Mouse (Mus musculus) heart, embryonic 15.5 days (tissue): ENCODE results near the gene 2810006K23Rik. TPM values are rescaled to one million over a fixed set of nuclear protein-coding genes. Genes with fewer than 3 reads are reported as not detected.
"Not testable (repeated sequence)": the region's sequence is repeated elsewhere in the genome, so short reads cannot be mapped to it uniquely, and the experiment has no call there.

Source experiments
- ATAC-seq: fragments of 200-750 bp; cut with Nextera tagmentation; replicated peaks from 2 replicates; pipeline ENCODE4 v1.8.0; 2017; ENCODE audit warnings: low read depth, moderate TSS enrichment; ENCODE audit not compliant: insufficient number of reproducible peaks, insufficient read depth, low FRiP score
- H3K27ac ChIP-seq: fragments of 300-500 bp; sonication (generic); 2 replicates; pipeline ENCODE4 v1.5.1; 2015; ENCODE audit warnings: mild to moderate bottlenecking, inconsistent platforms
- H3K27me3 ChIP-seq: fragments of 300-500 bp; sonication (generic); 2 replicates; pipeline ENCODE4 v1.6.1; 2015; ENCODE audit warnings: inconsistent platforms
- H3K36me3 ChIP-seq: fragments of 300-500 bp; sonication (generic); 2 replicates; pipeline ENCODE4 v1.6.1; 2015; ENCODE audit warnings: mild to moderate bottlenecking, inconsistent platforms
- H3K4me1 ChIP-seq: fragments of 300-500 bp; sonication (generic); replicated peaks from 2 replicates; pipeline ENCODE4 v1.6.1; 2015; ENCODE audit warnings: inconsistent platforms
- H3K4me2 ChIP-seq: fragments of 300-500 bp; sonication (generic); 2 replicates; pipeline ENCODE4 v1.6.1; 2015; ENCODE audit warnings: inconsistent platforms, mild to moderate bottlenecking, moderate library complexity
- H3K4me3 ChIP-seq: fragments of 300-500 bp; sonication (generic); 2 replicates; pipeline ENCODE4 v1.5.1; 2015; ENCODE audit warnings: mild to moderate bottlenecking, inconsistent platforms
- H3K9ac ChIP-seq: fragments of 300-500 bp; sonication (generic); 2 replicates; pipeline ENCODE4 v1.6.1; 2015; ENCODE audit warnings: mild to moderate bottlenecking, inconsistent platforms
- H3K9me3 ChIP-seq: fragments of 300-500 bp; sonication (generic); replicated peaks from 2 replicates; pipeline ENCODE4 v1.6.1; 2016; ENCODE audit warnings: inconsistent platforms
- WGBS: fragments of 180-500 bp; shearing (Covaris S2); methylation state at CpG from one replicate; pipeline ENCODE4 v1.1.7; 2015; ENCODE audit warnings: mixed read lengths; 5-methylcytosine and 5-hydroxymethylcytosine counted together
- polyA plus RNA-seq: library from polyadenylated mRNA; unstranded; fragments of >200 nt; fragmentation: Nextera tagmentation; extraction: Ambion mirVana; gene quantifications from 2 replicates; pipeline ENCODE4 v1.2.1, GENCODE M21; 2015

Gene 2810006K23Rik
- polyA plus RNA-seq, 1 experiment from 2014 or later, result 19.0 TPM

GRCm38 (mm10) chr5:124359641-124360040 lies 31.8 kb downstream of the 2810006K23Rik start:
- Histone ChIP-seq H3K27me3 (no peaks in the 10 kb centered on the region), H3K36me3 (no peaks in the 10 kb centered on the region), H3K4me2 (no peak overlapping the region), H3K4me1 (peaks cover 2% of the 10 kb centered on the region; the same call in 1 of the 2 replicates), H3K9me3 (no peaks in the 10 kb centered on the region), H3K9ac (no peak overlapping the region), H3K27ac (no peak overlapping the region), H3K4me3 (no peak overlapping the region)
- no peak for ATAC-seq
- 75% methylated on average over 2 of the region's 2 CpGs for WGBS

GRCm38 (mm10) chr5:124362982-124363381 lies 35.1 kb downstream of the 2810006K23Rik start, which contains the start of gene Cdk2ap1:
Gene Cdk2ap1, minus strand, starts transcription at chr5:124363082.
- 92% methylated on average over 5 of the region's 5 CpGs for WGBS
- H3K4me3 ChIP-seq, H3K4me2 ChIP-seq: not testable (repeated sequence)

GRCm38 (mm10) chr5:124364173-124364918 lies 36.5 kb downstream of the 2810006K23Rik start:
- 87% methylated on average over 6 of the region's 6 CpGs for WGBS
- H3K36me3 ChIP-seq, result peaks cover 15% of the 10 kb centered on the region
- no peaks in the 10 kb centered on the region for H3K9me3 ChIP-seq
- H3K27me3 ChIP-seq, result no peaks in the 10 kb centered on the region
- no peaks in the 10 kb centered on the region for H3K4me1 ChIP-seq
- H3K4me3 ChIP-seq, result no peak overlapping the region
- H3K27ac ChIP-seq, result no peak overlapping the region
- H3K9ac ChIP-seq, result no peak overlapping the region
- ATAC-seq, result no peak
- no peak overlapping the region for H3K4me2 ChIP-seq

More at GRCm38 (mm10) chr5:124362982-124363381, 35.1 kb downstream of the 2810006K23Rik start, which contains the start of gene Cdk2ap1:
- not testable (repeated sequence) for H3K4me1 ChIP-seq, H3K27me3 ChIP-seq, H3K27ac ChIP-seq, ATAC-seq, H3K9me3 ChIP-seq, H3K36me3 ChIP-seq, H3K9ac ChIP-seq

GRCm38 (mm10) chr5:124365754-124366153 lies 37.9 kb downstream of the 2810006K23Rik start:
- no peak overlapping the region for H3K4me3 ChIP-seq
- H3K4me2 ChIP-seq, result no peak overlapping the region
- H3K36me3 ChIP-seq, result peaks cover 28% of the 10 kb centered on the region
- ATAC-seq, result no peak
- no peaks in the 10 kb centered on the region for H3K27me3 ChIP-seq
- WGBS, result 90% methylated on average over 2 of the region's 2 CpGs
- no peak overlapping the region for H3K27ac ChIP-seq
- H3K9ac ChIP-seq, result no peak overlapping the region
- no peaks in the 10 kb centered on the region for H3K4me1 ChIP-seq
- H3K9me3 ChIP-seq, result no peaks in the 10 kb centered on the region

- no peak overlapping the region for H3K4me3 ChIP-seq
- H3K9me3 ChIP-seq, result no peaks in the 10 kb centered on the region
- H3K27ac ChIP-seq, result no peak overlapping the region
- peaks cover 38% of the 10 kb centered on the region for H3K36me3 ChIP-seq
- H3K9ac ChIP-seq, result no peak overlapping the region
- H3K4me2 ChIP-seq, result no peak overlapping the region
- ATAC-seq, result no peak
- H3K4me1 ChIP-seq, result no peaks in the 10 kb centered on the region
- no peaks in the 10 kb centered on the region for H3K27me3 ChIP-seq
- 66% methylated on average over 3 of the region's 3 CpGs for whole genome bisulfite sequencing
Observed at GRCm38 (mm10) chr5:124366721-124367120, 38.8 kb downstream of the 2810006K23Rik start.

GRCm38 (mm10) chr5:124374298-124374697 lies 46.4 kb downstream of the 2810006K23Rik start:
- H3K27me3 ChIP-seq, result no peaks in the 10 kb centered on the region
- H3K4me1 ChIP-seq, result no peaks in the 10 kb centered on the region
- H3K9ac ChIP-seq, result no peak overlapping the region
- no peak for ATAC-seq
- no peak overlapping the region for H3K27ac ChIP-seq
- H3K4me3 ChIP-seq, result no peak overlapping the region
- H3K9me3 ChIP-seq, result no peaks in the 10 kb centered on the region
- no peak overlapping the region for H3K4me2 ChIP-seq
- WGBS, result 97% methylated on average over 7 of the region's 7 CpGs
- peaks cover 83% of the 10 kb centered on the region for H3K36me3 ChIP-seq

GRCm38 (mm10) chr5:124376401-124376800 lies 48.5 kb downstream of the 2810006K23Rik start:
- no peak overlapping the region for H3K4me2 ChIP-seq
- H3K36me3 ChIP-seq, result peaks cover 81% of the 10 kb centered on the region
- H3K4me3 ChIP-seq, result no peak overlapping the region
- H3K9me3 ChIP-seq, result no peaks in the 10 kb centered on the region
- H3K9ac ChIP-seq, result no peak overlapping the region
- H3K4me1 ChIP-seq, result no peaks in the 10 kb centered on the region
- H3K27me3 ChIP-seq, result no peaks in the 10 kb centered on the region
- WGBS, result 83% methylated on average over 1 of the region's 1 CpGs
- H3K27ac ChIP-seq, result no peak overlapping the region
- ATAC-seq, result no peak

GRCm38 (mm10) chr5:124377149-124377548 lies 49.3 kb downstream of the 2810006K23Rik start:
- Histone ChIP-seq H3K4me1 (no peaks in the 10 kb centered on the region), H3K36me3 (peaks cover 81% of the 10 kb centered on the region), H3K4me3 (no peak overlapping the region), H3K27ac (no peak overlapping the region), H3K27me3 (no peaks in the 10 kb centered on the region), H3K4me2 (no peak overlapping the region), H3K9me3 (no peaks in the 10 kb centered on the region), H3K9ac (no peak overlapping the region)
- WGBS, result 85% methylated on average over 4 of the region's 4 CpGs
- no peak for ATAC-seq

GRCm38 (mm10) chr5:124380121-124380520 lies 52.2 kb downstream of the 2810006K23Rik start:
- H3K4me2 ChIP-seq, result no peak overlapping the region
- WGBS, result 76% methylated on average over 1 of the region's 1 CpGs
- H3K4me3 ChIP-seq, result no peak overlapping the region
- H3K27ac ChIP-seq, result no peak overlapping the region
- H3K36me3 ChIP-seq, result peaks cover 83% of the 10 kb centered on the region
- no peak overlapping the region for H3K9ac ChIP-seq
- no peak for ATAC-seq
- no peaks in the 10 kb centered on the region for H3K27me3 ChIP-seq
- no peaks in the 10 kb centered on the region for H3K9me3 ChIP-seq
- no peaks in the 10 kb centered on the region for H3K4me1 ChIP-seq

GRCm38 (mm10) chr5:124387932-124388331 lies 60.0 kb downstream of the 2810006K23Rik start:
- Histone ChIP-seq H3K27ac (no peak overlapping the region), H3K4me2 (no peak overlapping the region), H3K9ac (no peak overlapping the region), H3K4me3 (no peak overlapping the region), H3K9me3 (no peaks in the 10 kb centered on the region), H3K27me3 (no peaks in the 10 kb centered on the region), H3K36me3 (peaks cover 91% of the 10 kb centered on the region), H3K4me1 (no peaks in the 10 kb centered on the region)
- ATAC-seq, result no peak
- WGBS, result 84% methylated on average over 5 of the region's 5 CpGs
